ENCODE assay signal across 19 mouse cellular contexts in genomic region chr16:44428456-44428855, GRCm38 (mm10). TPM values are rescaled to one million over a fixed set of nuclear protein-coding genes. Genes with fewer than 3 reads are reported as not detected.
"Had no signal": no experiment of that assay in that cellular context is flagged by ENCODE, and none has a peak within 500 bp of the region (broad histone marks: within the 10 kb centered on the region; RNA-seq: fewer than 3 reads in every experiment).

No protein-coding gene starts in this region.

- ATAC-seq: lung, postnatal 0 days; midbrain, embryonic 13.5 days; midbrain, embryonic 15.5 days had no signal

- H3K4me1 ChIP-seq: megakaryocyte, embryonic 14.5 days; midbrain, embryonic 15.5 days had no signal

- H3K4me3 ChIP-seq: lung, embryonic 15.5 days; megakaryocyte, embryonic 14.5 days; midbrain, embryonic 13.5 days; midbrain, embryonic 15.5 days; neural tube, embryonic 12.5 days had no signal

- H3K27me3 ChIP-seq: lung, embryonic 15.5 days; megakaryocyte, embryonic 14.5 days; midbrain, embryonic 13.5 days; midbrain, embryonic 15.5 days; neural tube, embryonic 12.5 days had no signal

- H3K4me2 ChIP-seq: lung, embryonic 15.5 days; midbrain, embryonic 11.5 days; midbrain, embryonic 13.5 days; neural tube, embryonic 12.5 days had no signal

- H3K9me3 ChIP-seq: lung, embryonic 15.5 days; megakaryocyte, embryonic 14.5 days; midbrain, embryonic 13.5 days; midbrain, embryonic 15.5 days; neural tube, embryonic 12.5 days had no signal

- DNase-seq: lung, adult 2 months; lung, postnatal 14 days; lung, postnatal 36 days; right cerebral cortex, postnatal 14 days; spleen, adult 18-20 months; thymus, adult 18-20 months; thymus, postnatal 14 days; thymus, postnatal 36 days had no signal

- H3K9ac ChIP-seq: lung, embryonic 15.5 days; midbrain, embryonic 13.5 days; midbrain, embryonic 15.5 days; neural tube, embryonic 12.5 days had no signal

- H3K36me3 ChIP-seq: lung, embryonic 15.5 days; midbrain, embryonic 13.5 days; midbrain, embryonic 15.5 days; neural tube, embryonic 12.5 days had no signal

- H3K27ac ChIP-seq: lung, embryonic 15.5 days; macrophage; midbrain, embryonic 13.5 days; midbrain, embryonic 15.5 days; neural tube, embryonic 12.5 days had no signal

RNA-seq across cellular contexts. Expression of gene Cfap44, which starts 33.9 kb away (rescaled TPM):
- total RNA-seq: megakaryocyte progenitor cell, adult 5-6 weeks; neutrophil, adult 5-6 weeks had no signal
- polyA plus RNA-seq: macrophage; small intestine, adult 2 months had no signal
